Mouse (Mus musculus): ENCODE measurements around the gene B4gat1.

DNA sequence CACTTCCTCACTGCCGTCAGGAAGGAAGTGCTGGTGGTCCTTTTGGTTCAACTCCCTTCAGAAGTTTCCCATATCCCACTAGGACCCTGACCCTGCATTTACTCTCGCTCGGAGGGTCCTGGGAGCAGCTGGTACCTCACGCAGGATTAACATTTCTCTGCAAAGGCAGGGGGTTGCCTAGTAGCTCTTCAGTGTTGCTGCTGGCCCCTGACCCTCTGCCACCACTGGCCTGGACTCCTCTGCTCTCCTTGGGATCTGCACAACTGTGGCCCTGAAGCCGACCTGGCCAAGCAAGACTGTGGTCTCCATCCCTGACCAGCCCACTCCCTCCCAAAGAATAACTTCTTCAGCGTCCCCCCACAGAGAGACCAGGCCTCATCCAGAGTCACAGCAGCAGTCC is 10.7 kb downstream of the B4gat1 start:
- TF ChIP-seq CTCF (IDR thresholded peaks at IDR 0.05; ENCODE audit: borderline replicate concordance, extremely low read depth, insufficient read depth, insufficient read length) (no peak), POLR2A (IDR thresholded peaks at IDR 0.05; ENCODE audit: borderline replicate concordance, extremely low read depth, insufficient read depth, insufficient read length, poor library complexity, severe bottlenecking) (no peak)

All from brain, embryonic 14.5 days (tissue).